13 mouse cellular contexts compared by ENCODE assay signal in genomic region chr9:111155764-111156458, GRCm38 (mm10). TPM values are rescaled to one million over a fixed set of nuclear protein-coding genes. Genes with fewer than 3 reads are reported as not detected.
DNase-seq lines count a peak whose midpoint lies in the region; ATAC-seq lines count a peak whose summit lies in the region.
"Had no signal": no experiment of that assay in that cellular context is flagged by ENCODE, and none has a peak within 500 bp of the region (broad histone marks: within the 10 kb centered on the region; RNA-seq: fewer than 3 reads in every experiment).

No protein-coding gene starts in this region.

- peaks cover 2% of the 10 kb centered on the region; the same call in 1 of the 2 replicates for H3K36me3 ChIP-seq in heart, embryonic 16.5 days (ENCODE audit: control insufficient read depth, insufficient read depth)
- H3K36me3 ChIP-seq in hindbrain, embryonic 16.5 days (ENCODE audit: control insufficient read depth, insufficient read depth, low read length) = no peaks in the 10 kb centered on the region
- H3K36me3 ChIP-seq: forebrain, embryonic 12.5 days; midbrain, embryonic 12.5 days had no signal

- DNase-seq in heart, postnatal 4 days = no peak
- DNase-seq in retina, postnatal 1 day = peak; percentile 4
- DNase-seq in retina, embryonic 14.5 days (ENCODE audit: low spot score) = no peak
- peak; percentile 41 for DNase-seq in lung, postnatal 10 days
- DNase-seq in ovary, postnatal 10 days (ENCODE audit: low spot score) = no peak
- DNase-seq: adrenal gland, postnatal 25 days; gastrocnemius, postnatal 14 days had no signal

- peak overlapping the region; percentile 30 for H3K9ac ChIP-seq in heart, embryonic 16.5 days (ENCODE audit: low read length)
- no peak overlapping the region for H3K9ac ChIP-seq in hindbrain, embryonic 16.5 days (ENCODE audit: low read depth, low read length)
- H3K9ac ChIP-seq: forebrain, embryonic 12.5 days; midbrain, embryonic 12.5 days had no signal

- H3K4me2 ChIP-seq in heart, embryonic 16.5 days (ENCODE audit: low read depth, low read length) = peak overlapping the region; percentile 48
- no peak overlapping the region for H3K4me2 ChIP-seq in hindbrain, embryonic 16.5 days (ENCODE audit: low read length)
- H3K4me2 ChIP-seq: forebrain, embryonic 12.5 days; midbrain, embryonic 12.5 days had no signal

- H3K4me3 ChIP-seq in heart, embryonic 16.5 days (ENCODE audit: low read length) = no peak overlapping the region
- no peak overlapping the region for H3K4me3 ChIP-seq in hindbrain, embryonic 16.5 days (ENCODE audit: low read length)
- H3K4me3 ChIP-seq: forebrain, embryonic 12.5 days; midbrain, embryonic 12.5 days had no signal

- no peaks in the 10 kb centered on the region for H3K9me3 ChIP-seq in heart, embryonic 16.5 days (replicated peaks; ENCODE audit: control insufficient read depth, low read length)
- no peaks in the 10 kb centered on the region for H3K9me3 ChIP-seq in hindbrain, embryonic 16.5 days (ENCODE audit: control insufficient read depth, low read length)
- H3K9me3 ChIP-seq: forebrain, embryonic 12.5 days; midbrain, embryonic 12.5 days had no signal

- peaks cover 21% of the 10 kb centered on the region for H3K4me1 ChIP-seq in heart, embryonic 16.5 days (ENCODE audit: control insufficient read depth, insufficient read depth, low read length)
- H3K4me1 ChIP-seq in hindbrain, embryonic 16.5 days (ENCODE audit: control insufficient read depth, insufficient read depth, low read depth, low read length) = no peaks in the 10 kb centered on the region
- H3K4me1 ChIP-seq: midbrain, embryonic 12.5 days had no signal

- WGBS in heart, embryonic 16.5 days = 40% methylated on average over 11 of the region's 11 CpGs
- 89% methylated on average over 11 of the region's 11 CpGs for WGBS in hindbrain, embryonic 16.5 days

- H3K27me3 ChIP-seq in heart, embryonic 16.5 days (ENCODE audit: control insufficient read depth, insufficient read depth, low read length) = no peaks in the 10 kb centered on the region
- no peaks in the 10 kb centered on the region for H3K27me3 ChIP-seq in hindbrain, embryonic 16.5 days (replicated peaks; ENCODE audit: control insufficient read depth, insufficient read depth, low read length)
- H3K27me3 ChIP-seq: CH12.LX; forebrain, embryonic 12.5 days; midbrain, embryonic 12.5 days had no signal

- H3K27ac ChIP-seq in heart, embryonic 16.5 days (ENCODE audit: low read length) = peak overlapping the region; percentile 76
- H3K27ac ChIP-seq in hindbrain, embryonic 16.5 days (ENCODE audit: low read depth, low read length) = no peak overlapping the region
- H3K27ac ChIP-seq: forebrain, embryonic 12.5 days; midbrain, embryonic 12.5 days had no signal

- peak; percentile 45 for ATAC-seq in heart, embryonic 16.5 days (replicated peaks; ENCODE audit: extremely low read depth, insufficient read depth, low FRiP score)
- ATAC-seq in hindbrain, embryonic 16.5 days = no peak
- ATAC-seq: inflammation-experienced regulatory T-cells, adult 6 months had no signal

RNA-seq across cellular contexts. Expression of gene Lrrfip2, which starts 38.5 kb away (rescaled TPM):
- 74.8 and 76.9 TPM in 2 replicates for polyA plus RNA-seq in heart, embryonic 16.5 days (2015; fragmentation: Nextera tagmentation; extraction: Ambion mirVana)
- total RNA-seq in heart, postnatal 4 days (2021) = 100 to 1,000 TPM; 132 to 133 TPM
- 46.5 and 47.1 TPM in 2 replicates for polyA plus RNA-seq in hindbrain, embryonic 16.5 days (2015; fragmentation: Nextera tagmentation; extraction: Ambion mirVana)

Comparison
In these comparisons a context has a peak if more than half of its experiments do, and no peak if none do; other contexts are left out.
1. DNase-seq: peak in retina, postnatal 1 day (single experiment) and lung, postnatal 10 days (single experiment); none in heart, postnatal 4 days (single experiment), retina, embryonic 14.5 days (single experiment) and ovary, postnatal 10 days (single experiment).